Mouse (Mus musculus): ENCODE results near the gene Gm20878. TPM values are rescaled to one million over a fixed set of nuclear protein-coding genes. Genes with fewer than 3 reads are reported as not detected.
"Not testable (repeated sequence)": the region's sequence is repeated elsewhere in the genome, so short reads cannot be mapped to it uniquely, and the experiment has no call there.

Gene Gm20878
- under 1 TPM; 0.39 to 0.53 TPM for total RNA-seq (2021)

- intact Hi-C loops (cut with DNase I) = not testable (repeated sequence)
These were observed at the start of gene Gm20878 for GRCm38 (mm10) chr4:41941272-41941671. Gene Gm20878 (plus strand): TSS chr4:41941572.

GRCm38 (mm10) chr4:41903310-41903709 is 38.1 kb upstream of the Gm20878 start, which contains the start of gene Gm21541:
Gene Gm21541 (plus strand): TSS chr4:41903610.
- intact Hi-C loops (cut with DNase I); DNase-seq (ENCODE audit: low spot score): not testable (repeated sequence)

More at GRCm38 (mm10) chr4:41941272-41941671, at the start of gene Gm20878:
- DNase-seq (ENCODE audit: low spot score) = not testable (repeated sequence)

- DNase-seq (ENCODE audit: low spot score); intact Hi-C loops (cut with DNase I): not testable (repeated sequence)
These were observed 24.4 kb downstream of the Gm20878 start, which contains the start of gene Fam205a4 for GRCm38 (mm10) chr4:41965758-41966157. Gene Fam205a4 (plus strand): TSS chr4:41966058.

Other genes with a start within 250 kb of the Gm20878 start
- gene Cntfr, start 244.5 kb upstream of the Gm20878 start, total RNA-seq (2021) = 1 to 10 TPM; 4.2 to 5.1 TPM
- 10 to 100 TPM; 74.2 to 87.4 TPM for gene Il11ra1, start 241.6 kb upstream of the Gm20878 start, total RNA-seq (2021)
- gene Rpp25l, start 228.0 kb upstream of the Gm20878 start, total RNA-seq (2021) = 10 to 100 TPM; 30.5 to 32.0 TPM
- gene Dctn3, start 218.4 kb upstream of the Gm20878 start, total RNA-seq (2021) = 10 to 100 TPM; 74.8 to 79.9 TPM
- not detected for gene Arid3c, start 210.4 kb upstream of the Gm20878 start, total RNA-seq (2021)
- 10 to 100 TPM; 52.1 to 52.9 TPM for gene Galt, start 186.3 kb upstream of the Gm20878 start, total RNA-seq (2021)
- 10 to 100 TPM; 18.0 to 19.6 TPM for gene Sigmar1, start 185.4 kb upstream of the Gm20878 start, total RNA-seq (2021)
- gene Ccl27a, start 167.3 kb upstream of the Gm20878 start, total RNA-seq (2021) = 10 to 100 TPM; 11.6 to 17.2 TPM
- gene Gm21541, start 38.0 kb upstream of the Gm20878 start, total RNA-seq (2021) = not detected
- gene Fam205a4, start 24.5 kb downstream of the Gm20878 start, total RNA-seq (2021) = not detected
- gene Gm21093, start 93.2 kb downstream of the Gm20878 start, total RNA-seq (2021) = not detected
- not detected for gene Gm3893, start 149.6 kb downstream of the Gm20878 start, total RNA-seq (2021)
- 10 to 100 TPM; 25.8 to 31.6 TPM for gene Gm13304, start 173.2 kb downstream of the Gm20878 start, total RNA-seq (2021)
- not detected for gene Gm13306, start 211.9 kb downstream of the Gm20878 start, total RNA-seq (2021)
- gene Gm13305, start 227.0 kb downstream of the Gm20878 start, total RNA-seq (2021) = not detected

Measured in heart, postnatal 25 days (tissue).